Mouse (Mus musculus) urinary bladder, postnatal 14 days (tissue): ENCODE results near the gene AY761185.
"Not testable (repeated sequence)": the region's sequence is repeated elsewhere in the genome, so short reads cannot be mapped to it uniquely, and the experiment has no call there.

Experiments used
- DNase-seq: peaks from one replicate; pipeline ENCODE4 v3.0.0; 2021; ENCODE audit warnings: low spot score

The AY761185 gene

DNA sequence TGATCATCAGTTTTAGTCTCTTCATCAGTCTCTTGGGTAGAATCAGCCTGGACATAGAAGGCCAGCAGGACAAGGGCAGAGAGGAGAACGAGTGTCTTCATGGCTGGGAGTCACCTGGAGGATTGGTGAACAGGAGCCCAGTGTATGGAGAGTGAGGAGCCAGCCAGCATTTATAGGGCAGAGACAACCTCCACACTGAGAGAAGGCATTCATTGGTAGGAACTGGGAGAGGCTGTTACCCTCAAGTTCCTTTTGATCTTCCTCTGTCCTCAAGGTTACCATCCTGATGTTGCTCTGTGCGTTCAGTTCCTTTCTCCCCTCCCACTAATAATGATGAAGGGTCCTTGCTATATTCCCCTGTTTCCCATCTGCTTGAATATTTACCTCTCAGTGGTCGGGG lies at the start of gene AY761185:
Gene AY761185, minus strand, starts transcription at position 101 of the 400 bp plus-strand sequence.
- no peak for DNase-seq

DNA sequence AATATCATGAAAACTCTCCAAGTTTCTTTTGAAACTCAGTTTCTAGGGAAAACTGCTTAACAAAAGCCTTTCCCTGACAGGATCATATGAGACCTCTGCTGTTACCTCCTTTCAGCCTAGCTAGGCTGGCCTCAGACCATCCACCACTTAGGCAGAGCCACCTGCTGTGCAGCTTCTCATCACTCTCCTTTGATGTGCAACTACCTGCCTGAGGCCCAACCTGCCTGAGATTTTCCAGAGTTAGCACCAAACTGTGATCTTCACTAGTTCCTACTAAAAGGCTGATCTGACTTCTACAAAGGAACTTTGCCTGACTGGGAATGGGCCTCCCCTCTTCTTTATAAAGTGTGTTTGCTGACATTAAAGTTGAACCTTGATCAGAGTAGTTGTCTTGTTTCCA lies 49.5 kb upstream of the AY761185 start:
- DNase-seq: not testable (repeated sequence)

DNA sequence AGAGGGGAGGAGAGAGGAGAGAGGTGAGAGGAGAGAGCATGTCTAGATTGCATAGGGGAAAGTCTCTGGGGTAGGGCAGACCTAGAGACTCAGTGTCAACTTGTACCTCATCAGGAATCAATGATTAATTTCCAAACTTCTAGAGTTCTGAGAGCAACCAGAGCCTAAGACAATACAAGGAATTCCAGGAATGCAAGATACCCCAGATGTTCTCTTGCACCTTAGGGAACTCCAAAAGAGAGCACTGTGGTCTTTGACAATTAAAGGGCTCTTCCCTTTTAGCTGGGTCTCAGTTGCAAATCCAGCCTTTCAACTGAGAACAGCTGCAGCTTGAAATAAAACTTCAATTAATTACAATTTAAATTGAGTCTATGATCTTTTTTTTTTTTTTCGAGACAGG lies 35.3 kb upstream of the AY761185 start:
- no peak for DNase-seq

DNA sequence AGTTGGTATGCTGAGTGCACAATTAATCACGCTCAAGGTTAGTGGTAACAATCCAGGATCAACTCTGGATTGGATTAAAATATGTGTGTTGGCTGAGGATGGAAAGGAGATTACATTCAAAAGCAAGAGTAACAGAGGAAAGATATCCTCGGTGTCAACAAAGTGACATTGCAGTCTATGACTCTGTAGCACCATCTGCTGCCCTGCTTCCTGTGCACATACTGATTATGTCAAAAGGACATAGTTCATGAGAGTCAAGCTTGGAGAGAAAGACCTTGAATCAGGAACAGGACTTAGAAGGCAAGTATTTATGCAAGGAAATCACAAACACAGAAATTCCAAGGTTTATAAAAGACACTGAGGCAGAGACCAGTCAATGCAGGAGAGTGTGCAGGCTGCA lies 20.0 kb upstream of the AY761185 start:
- DNase-seq: no peak

DNA sequence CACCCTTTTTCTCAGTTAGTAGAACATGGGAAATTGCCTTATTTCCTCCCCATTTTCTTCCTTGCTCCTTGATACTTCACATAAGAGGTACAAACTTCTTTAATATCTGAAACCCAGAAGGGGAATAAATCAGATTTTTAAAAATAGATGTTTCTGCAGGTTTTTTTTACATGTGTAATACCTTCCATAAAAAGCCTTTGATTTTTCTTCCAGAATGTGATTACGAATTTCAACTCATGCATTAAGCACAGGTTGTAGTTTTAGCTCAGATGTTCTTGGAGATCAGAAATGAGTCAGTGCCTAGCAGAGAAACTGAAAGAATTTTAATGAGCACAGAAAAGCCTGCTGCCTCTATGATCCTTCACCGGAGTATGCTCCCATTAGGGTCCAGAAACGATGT lies 22.5 kb downstream of the AY761185 start, which contains the start of gene Gm6040:
Gene Gm6040, minus strand, starts transcription at position 101 of the 400 bp plus-strand sequence.
- no peak for DNase-seq

DNA sequence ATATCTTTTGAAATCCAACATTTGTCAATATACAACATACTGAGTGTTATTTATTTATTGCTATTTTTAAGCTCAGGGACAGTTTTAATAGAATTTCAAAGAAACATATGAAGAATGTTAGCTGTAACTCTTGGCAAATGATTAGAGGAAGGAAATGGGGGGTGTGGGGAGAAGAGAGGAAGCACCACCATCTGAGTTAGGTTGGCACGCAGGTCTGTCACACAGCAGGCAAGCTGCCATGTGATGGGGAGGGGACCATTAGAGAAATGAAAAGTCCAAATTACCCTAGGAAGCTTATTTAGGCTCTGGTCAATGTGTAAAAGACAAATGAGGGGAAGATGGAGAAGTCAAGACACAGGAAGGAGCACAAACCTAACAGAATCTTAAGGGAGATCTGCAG lies 32.2 kb downstream of the AY761185 start:
- DNase-seq: no peak

DNA sequence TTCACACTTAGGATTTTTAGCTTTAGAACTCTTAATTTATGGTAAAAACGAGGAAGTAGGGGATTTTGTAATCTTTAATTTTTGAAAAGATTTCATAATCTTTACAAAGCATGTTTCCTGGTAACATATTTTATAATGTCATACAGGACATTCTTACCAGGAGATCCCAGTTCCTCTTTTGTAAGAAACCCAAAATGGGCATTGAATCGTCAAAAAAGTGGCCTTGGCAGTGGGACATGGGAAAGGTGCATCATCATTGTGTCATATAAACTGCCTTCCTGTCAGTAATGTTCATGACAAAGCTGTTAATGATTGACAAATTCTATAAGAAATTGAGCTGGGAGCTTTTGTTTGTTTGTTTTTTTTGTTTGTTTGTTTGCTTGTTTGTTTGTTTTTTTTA lies 36.3 kb downstream of the AY761185 start:
- no peak for DNase-seq

DNA sequence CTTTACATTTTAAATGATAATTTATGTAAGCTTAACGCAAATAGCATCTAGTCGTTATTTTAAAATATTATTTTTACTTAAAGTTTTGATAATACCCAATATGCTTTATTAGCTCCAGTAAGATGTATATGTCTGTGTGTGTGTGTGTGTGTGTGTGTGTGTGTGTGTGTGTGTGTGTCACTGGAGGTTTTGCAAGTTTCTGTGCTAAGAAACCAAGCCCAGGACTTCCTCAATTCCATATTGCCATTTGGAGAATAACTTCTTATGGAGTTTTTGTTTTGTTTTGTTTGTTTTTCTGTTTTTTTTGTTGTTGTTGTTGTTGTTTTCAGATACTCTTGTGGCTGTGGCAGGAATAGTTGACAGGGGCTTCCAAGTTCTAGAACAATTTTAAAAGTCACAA lies 37.4 kb downstream of the AY761185 start:
- no peak for DNase-seq

DNA sequence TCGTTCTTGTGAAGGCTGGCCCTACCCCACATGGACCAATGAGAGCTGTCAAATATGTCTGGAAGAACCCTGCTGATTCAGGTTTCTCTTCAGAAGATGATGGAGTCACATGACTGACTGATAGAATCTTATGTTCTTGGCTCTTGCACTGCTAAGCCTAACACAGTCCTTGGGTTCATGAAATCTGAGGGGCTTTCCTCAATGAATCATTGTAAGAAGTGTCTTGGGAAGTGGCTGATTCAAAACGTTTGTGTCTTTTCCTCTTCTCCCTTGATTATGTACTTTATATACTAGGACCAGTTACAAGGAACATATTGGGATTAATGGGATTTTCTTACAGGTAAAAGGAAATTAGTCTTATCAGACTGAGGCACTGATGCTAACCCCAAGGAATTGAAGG lies 42.0 kb downstream of the AY761185 start, which contains the start of gene Gm15056:
Gene Gm15056, minus strand, starts transcription at position 101 of the 400 bp plus-strand sequence.
- DNase-seq: no peak
